Mouse (Mus musculus): ENCODE measurements at regions not wholly inside any gene's neighbourhood (a gene's known extent, or its start where the extent isn't known, plus 50 kb on each side); places are given as distances from the start of the nearest gene placed in this dataset.

DNA sequence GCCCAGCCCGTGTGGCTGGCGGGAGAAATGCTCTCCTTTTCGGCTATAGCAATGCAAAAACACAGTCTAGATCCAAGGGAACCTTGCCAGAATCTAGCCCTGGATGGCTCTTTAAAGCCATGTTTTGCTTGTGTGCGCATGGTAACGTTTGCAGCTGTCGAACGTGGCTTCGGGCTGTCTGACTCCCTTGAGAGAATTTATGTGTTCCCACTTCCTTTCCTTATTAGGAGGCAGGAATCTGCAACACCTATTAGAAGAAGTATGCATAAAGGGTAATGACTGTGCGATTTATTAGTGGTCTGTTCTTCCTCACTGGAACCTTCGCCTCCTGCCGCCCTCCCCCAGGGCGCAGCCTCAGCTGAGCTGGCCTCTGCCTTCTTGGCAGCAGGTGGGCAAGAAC lies 90.4 kb upstream of the Gas1 start:
- no peak overlapping the region for H3K27ac ChIP-seq (ENCODE audit: low read length)
- H3K36me3 ChIP-seq (ENCODE audit: control insufficient read depth, insufficient read depth) = no peaks in the 10 kb centered on the region
- no peak overlapping the region for H3K4me2 ChIP-seq (ENCODE audit: low read depth, low read length)
- H3K9me3 ChIP-seq (replicated peaks; ENCODE audit: control insufficient read depth, low read length) = no peaks in the 10 kb centered on the region; the same call in 1 of the 2 replicates
- H3K27me3 ChIP-seq (ENCODE audit: control insufficient read depth, insufficient read depth, low read depth, low read length) = no peaks in the 10 kb centered on the region
- 24% methylated on average over 12 of the region's 12 CpGs for WGBS (ENCODE audit: insufficient replicate concordance)
- ATAC-seq (ENCODE audit: low read depth) = no peak
- H3K4me3 ChIP-seq (ENCODE audit: low read depth, low read length) = no peak overlapping the region
- H3K4me1 ChIP-seq (ENCODE audit: control insufficient read depth, low read depth, low read length) = no peaks in the 10 kb centered on the region
- H3K9ac ChIP-seq (ENCODE audit: low read depth, low read length) = no peak overlapping the region

- no peaks in the 10 kb centered on the region for H3K36me3 ChIP-seq (ENCODE audit: control insufficient read depth, insufficient read depth)
- H3K27me3 ChIP-seq (ENCODE audit: control insufficient read depth, insufficient read depth, low read depth, low read length) = no peaks in the 10 kb centered on the region
- H3K9me3 ChIP-seq (replicated peaks; ENCODE audit: control insufficient read depth, low read length) = no peaks in the 10 kb centered on the region; the same call in 1 of the 2 replicates
- 70% methylated on average over 11 of the region's 11 CpGs for WGBS (ENCODE audit: insufficient replicate concordance)
- no peaks in the 10 kb centered on the region for H3K4me1 ChIP-seq (ENCODE audit: control insufficient read depth, low read depth, low read length)
- H3K4me2 ChIP-seq (ENCODE audit: low read depth, low read length) = no peak overlapping the region
- no peak overlapping the region for H3K9ac ChIP-seq (ENCODE audit: low read depth, low read length)
- no peak overlapping the region for H3K27ac ChIP-seq (ENCODE audit: low read length)
- H3K4me3 ChIP-seq (ENCODE audit: low read depth, low read length) = no peak overlapping the region
- ATAC-seq (ENCODE audit: low read depth) = no peak
Measured at GRCm38 (mm10) chr13:60268256-60268655, 91.1 kb upstream of the Gas1 start.

GRCm38 (mm10) chr13:60269406-60269841 lies 92.3 kb upstream of the Gas1 start:
- no peak for ATAC-seq (ENCODE audit: low read depth)
- H3K36me3 ChIP-seq (ENCODE audit: control insufficient read depth, insufficient read depth) = no peaks in the 10 kb centered on the region
- H3K4me1 ChIP-seq (ENCODE audit: control insufficient read depth, low read depth, low read length) = no peaks in the 10 kb centered on the region
- no peak overlapping the region for H3K4me3 ChIP-seq (ENCODE audit: low read depth, low read length)
- no peaks in the 10 kb centered on the region for H3K27me3 ChIP-seq (ENCODE audit: control insufficient read depth, insufficient read depth, low read depth, low read length)
- no peaks in the 10 kb centered on the region for H3K9me3 ChIP-seq (replicated peaks; ENCODE audit: control insufficient read depth, low read length)
- no peak overlapping the region for H3K27ac ChIP-seq (ENCODE audit: low read length)
- H3K4me2 ChIP-seq (ENCODE audit: low read depth, low read length) = no peak overlapping the region
- H3K9ac ChIP-seq (ENCODE audit: low read depth, low read length) = no peak overlapping the region
- 66% methylated on average over 9 of the region's 9 CpGs for WGBS (ENCODE audit: insufficient replicate concordance)

GRCm38 (mm10) chr13:60270526-60270925 lies 93.4 kb upstream of the Gas1 start:
- Histone ChIP-seq H3K4me2 (ENCODE audit: low read depth, low read length) (no peak overlapping the region), H3K27ac (ENCODE audit: low read length) (no peak overlapping the region), H3K4me3 (ENCODE audit: low read depth, low read length) (no peak overlapping the region), H3K9me3 (replicated peaks; ENCODE audit: control insufficient read depth, low read length) (no peaks in the 10 kb centered on the region; the same call in 1 of the 2 replicates), H3K36me3 (ENCODE audit: control insufficient read depth, insufficient read depth) (no peaks in the 10 kb centered on the region), H3K4me1 (ENCODE audit: control insufficient read depth, low read depth, low read length) (no peaks in the 10 kb centered on the region), H3K27me3 (ENCODE audit: control insufficient read depth, insufficient read depth, low read depth, low read length) (no peaks in the 10 kb centered on the region), H3K9ac (ENCODE audit: low read depth, low read length) (no peak overlapping the region)
- ATAC-seq (ENCODE audit: low read depth) = no peak
- 71% methylated on average over 5 of the region's 5 CpGs for WGBS (ENCODE audit: insufficient replicate concordance)

- Histone ChIP-seq H3K9ac (ENCODE audit: low read depth, low read length) (no peak overlapping the region), H3K4me1 (ENCODE audit: control insufficient read depth, low read depth, low read length) (no peaks in the 10 kb centered on the region), H3K9me3 (replicated peaks; ENCODE audit: control insufficient read depth, low read length) (no peaks in the 10 kb centered on the region; the same call in 1 of the 2 replicates), H3K36me3 (ENCODE audit: control insufficient read depth, insufficient read depth) (no peaks in the 10 kb centered on the region), H3K27me3 (ENCODE audit: control insufficient read depth, insufficient read depth, low read depth, low read length) (no peaks in the 10 kb centered on the region), H3K4me2 (ENCODE audit: low read depth, low read length) (no peak overlapping the region), H3K27ac (ENCODE audit: low read length) (no peak overlapping the region), H3K4me3 (ENCODE audit: low read depth, low read length) (no peak overlapping the region)
- no peak for ATAC-seq (ENCODE audit: low read depth)
- 65% methylated on average over 7 of the region's 7 CpGs for WGBS (ENCODE audit: insufficient replicate concordance)
Measured at GRCm38 (mm10) chr13:60273331-60273730, 96.2 kb upstream of the Gas1 start.

- H3K4me2 ChIP-seq (ENCODE audit: low read depth, low read length) = no peak overlapping the region
- WGBS (ENCODE audit: insufficient replicate concordance) = 50% methylated on average over 7 of the region's 7 CpGs
- no peak for ATAC-seq (ENCODE audit: low read depth)
Measured at GRCm38 (mm10) chr13:60282543-60283251, 105.5 kb upstream of the Gas1 start.

GRCm38 (mm10) chr13:60286525-60287224 lies 109.5 kb upstream of the Gas1 start:
- ATAC-seq (ENCODE audit: low read depth) = no peak
- Histone ChIP-seq H3K36me3 (ENCODE audit: control insufficient read depth, insufficient read depth) (no peaks in the 10 kb centered on the region), H3K9me3 (replicated peaks; ENCODE audit: control insufficient read depth, low read length) (no peaks in the 10 kb centered on the region), H3K4me1 (ENCODE audit: control insufficient read depth, low read depth, low read length) (no peaks in the 10 kb centered on the region), H3K4me3 (ENCODE audit: low read depth, low read length) (no peak overlapping the region), H3K4me2 (ENCODE audit: low read depth, low read length) (no peak overlapping the region), H3K9ac (ENCODE audit: low read depth, low read length) (no peak overlapping the region), H3K27ac (ENCODE audit: low read length) (no peak overlapping the region), H3K27me3 (ENCODE audit: control insufficient read depth, insufficient read depth, low read depth, low read length) (no peaks in the 10 kb centered on the region)
- WGBS (ENCODE audit: insufficient replicate concordance) = 46% methylated on average over 11 of the region's 11 CpGs

More at GRCm38 (mm10) chr13:60282543-60283251, 105.5 kb upstream of the Gas1 start:
- Histone ChIP-seq H3K4me3 (ENCODE audit: low read depth, low read length) (no peak overlapping the region), H3K27ac (ENCODE audit: low read length) (no peak overlapping the region), H3K9ac (ENCODE audit: low read depth, low read length) (no peak overlapping the region), H3K27me3 (ENCODE audit: control insufficient read depth, insufficient read depth, low read depth, low read length) (no peaks in the 10 kb centered on the region), H3K9me3 (replicated peaks; ENCODE audit: control insufficient read depth, low read length) (no peaks in the 10 kb centered on the region), H3K36me3 (ENCODE audit: control insufficient read depth, insufficient read depth) (no peaks in the 10 kb centered on the region), H3K4me1 (ENCODE audit: control insufficient read depth, low read depth, low read length) (no peaks in the 10 kb centered on the region)

GRCm38 (mm10) chr13:60289650-60290049 lies 112.5 kb upstream of the Gas1 start:
- Histone ChIP-seq H3K4me1 (ENCODE audit: control insufficient read depth, low read depth, low read length) (no peaks in the 10 kb centered on the region), H3K4me2 (ENCODE audit: low read depth, low read length) (no peak overlapping the region), H3K4me3 (ENCODE audit: low read depth, low read length) (no peak overlapping the region), H3K27ac (ENCODE audit: low read length) (no peak overlapping the region), H3K36me3 (ENCODE audit: control insufficient read depth, insufficient read depth) (no peaks in the 10 kb centered on the region), H3K27me3 (ENCODE audit: control insufficient read depth, insufficient read depth, low read depth, low read length) (no peaks in the 10 kb centered on the region), H3K9ac (ENCODE audit: low read depth, low read length) (no peak overlapping the region), H3K9me3 (replicated peaks; ENCODE audit: control insufficient read depth, low read length) (no peaks in the 10 kb centered on the region)
- 53% methylated on average over 3 of the region's 3 CpGs for WGBS (ENCODE audit: insufficient replicate concordance)
- ATAC-seq (ENCODE audit: low read depth) = no peak

DNA sequence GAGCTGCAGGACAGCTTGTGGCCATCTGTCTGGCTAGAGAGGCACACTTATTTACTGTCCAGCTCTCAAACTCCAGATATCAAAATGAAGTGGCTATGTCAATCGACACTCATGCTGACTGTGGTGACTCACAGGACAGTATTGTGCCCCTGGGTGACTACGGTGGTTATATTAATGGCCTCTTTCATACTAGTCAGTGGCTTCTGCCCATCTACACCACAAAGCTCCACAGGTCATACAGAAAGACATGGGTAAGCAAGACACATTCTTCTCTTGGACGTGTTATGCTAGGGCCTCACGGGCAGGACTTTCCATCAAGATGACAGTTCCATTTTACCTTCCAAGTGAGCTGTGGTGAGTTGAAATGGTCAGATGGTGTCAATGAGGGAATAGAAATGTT lies 113.7 kb upstream of the Gas1 start:
- ATAC-seq (ENCODE audit: low read depth) = no peak
- Histone ChIP-seq H3K4me2 (ENCODE audit: low read depth, low read length) (no peak overlapping the region), H3K4me1 (ENCODE audit: control insufficient read depth, low read depth, low read length) (no peaks in the 10 kb centered on the region), H3K27ac (ENCODE audit: low read length) (no peak overlapping the region), H3K9ac (ENCODE audit: low read depth, low read length) (no peak overlapping the region), H3K9me3 (replicated peaks; ENCODE audit: control insufficient read depth, low read length) (no peaks in the 10 kb centered on the region), H3K27me3 (ENCODE audit: control insufficient read depth, insufficient read depth, low read depth, low read length) (no peaks in the 10 kb centered on the region), H3K4me3 (ENCODE audit: low read depth, low read length) (no peak overlapping the region), H3K36me3 (ENCODE audit: control insufficient read depth, insufficient read depth) (no peaks in the 10 kb centered on the region)
- 67% methylated on average over 4 of the region's 4 CpGs for WGBS (ENCODE audit: insufficient replicate concordance)
